Mouse (Mus musculus) heart, embryonic 13.5 days (tissue): ENCODE measurements at regions not wholly inside any gene's neighbourhood (a gene's known extent, or its start where the extent isn't known, plus 50 kb on each side); places are given as distances from the start of the nearest gene placed in this dataset.

Experiments
- ATAC-seq: fragments of 200-750 bp; cut with Nextera tagmentation; 2 replicates; pipeline ENCODE4 v1.8.0; 2017; ENCODE audit warnings: moderate TSS enrichment; ENCODE audit not compliant: insufficient number of reproducible peaks, low FRiP score, low TSS enrichment; ENCODE audit errors: extremely low read depth
- H3K27ac ChIP-seq: fragments of 300-500 bp; sonication (generic); replicated peaks from 2 replicates; pipeline ENCODE4 v1.5.1; 2015; ENCODE audit warnings: moderate library complexity, mild to moderate bottlenecking, inconsistent platforms
- H3K27me3 ChIP-seq: fragments of 300-500 bp; sonication (generic); replicated peaks from 2 replicates; pipeline ENCODE4 v1.6.1; 2015; ENCODE audit warnings: mild to moderate bottlenecking, inconsistent platforms
- H3K36me3 ChIP-seq: fragments of 300-500 bp; sonication (generic); 2 replicates; pipeline ENCODE4 v1.6.1; 2015; ENCODE audit warnings: mild to moderate bottlenecking, inconsistent platforms
- H3K4me1 ChIP-seq: fragments of 300-500 bp; sonication (generic); 2 replicates; pipeline ENCODE4 v1.6.1; 2015; ENCODE audit warnings: inconsistent platforms
- H3K4me2 ChIP-seq: fragments of 300-500 bp; sonication (generic); 2 replicates; pipeline ENCODE4 v1.6.1; 2015; ENCODE audit warnings: inconsistent platforms, mild to moderate bottlenecking, moderate library complexity
- H3K4me3 ChIP-seq: fragments of 300-500 bp; sonication (generic); 2 replicates; pipeline ENCODE4 v1.5.1; 2015; ENCODE audit warnings: moderate library complexity, mild to moderate bottlenecking, inconsistent platforms
- H3K9ac ChIP-seq: fragments of 300-500 bp; sonication (generic); 2 replicates; pipeline ENCODE4 v1.6.1; 2015; ENCODE audit warnings: inconsistent platforms, mild to moderate bottlenecking, moderate library complexity
- H3K9me3 ChIP-seq: fragments of 300-500 bp; sonication (generic); 2 replicates; pipeline ENCODE4 v1.6.1; 2016; ENCODE audit warnings: inconsistent platforms
- WGBS: fragments of 180-500 bp; shearing (Covaris S2); methylation state at CpG from one replicate; pipeline ENCODE4 v1.1.7; 2015; ENCODE audit warnings: mixed read lengths; 5-methylcytosine and 5-hydroxymethylcytosine counted together

- ATAC-seq: no peak
- no peak overlapping the region for H3K27ac ChIP-seq
- 68% methylated on average over 2 of the region's 2 CpGs for WGBS
Observed at GRCm38 (mm10) chr1:52342127-52342526, 109.1 kb upstream of the Gls start.

GRCm38 (mm10) chr1:52338704-52339103 lies 105.7 kb upstream of the Gls start:
- no peaks in the 10 kb centered on the region for H3K27me3 ChIP-seq
- H3K4me3 ChIP-seq: no peak overlapping the region
- no peak overlapping the region for H3K4me2 ChIP-seq
- no peaks in the 10 kb centered on the region for H3K9me3 ChIP-seq
- no peaks in the 10 kb centered on the region for H3K36me3 ChIP-seq
- no peaks in the 10 kb centered on the region for H3K4me1 ChIP-seq
- H3K27ac ChIP-seq: no peak overlapping the region
- WGBS: 56% methylated on average over 3 of the region's 3 CpGs
- H3K9ac ChIP-seq: no peak overlapping the region
- no peak for ATAC-seq

More at GRCm38 (mm10) chr1:52342127-52342526, 109.1 kb upstream of the Gls start:
- H3K4me3 ChIP-seq: no peak overlapping the region
- H3K4me1 ChIP-seq: no peaks in the 10 kb centered on the region
- H3K9ac ChIP-seq: no peak overlapping the region
- no peaks in the 10 kb centered on the region for H3K9me3 ChIP-seq
- H3K27me3 ChIP-seq: no peaks in the 10 kb centered on the region
- H3K36me3 ChIP-seq: no peaks in the 10 kb centered on the region
- H3K4me2 ChIP-seq: no peak overlapping the region

DNA sequence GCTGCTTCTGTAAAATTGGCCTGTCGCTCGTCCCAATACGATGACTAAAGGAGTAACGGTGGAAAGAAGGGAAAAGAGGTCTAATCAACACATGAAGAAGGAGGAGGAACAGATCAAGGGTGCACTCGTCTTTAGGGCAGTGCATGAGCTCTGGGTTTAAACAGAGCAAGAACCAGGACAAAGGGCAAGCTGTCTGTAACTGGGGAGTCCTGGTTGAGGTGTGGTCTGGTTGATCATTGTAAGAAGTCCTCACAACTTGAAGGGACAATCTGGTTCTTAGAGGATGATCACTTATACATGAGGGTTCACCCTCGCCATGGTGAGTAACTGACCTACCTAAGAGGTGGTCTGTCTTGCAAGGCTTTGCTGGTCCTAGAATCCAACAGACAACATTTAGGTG lies 105.2 kb upstream of the Gls start:
- no peak for ATAC-seq
- 77% methylated on average over 6 of the region's 6 CpGs for WGBS
- Histone ChIP-seq H3K27me3 (no peaks in the 10 kb centered on the region), H3K27ac (no peak overlapping the region), H3K4me1 (no peaks in the 10 kb centered on the region), H3K4me3 (no peak overlapping the region), H3K9ac (no peak overlapping the region), H3K36me3 (no peaks in the 10 kb centered on the region), H3K9me3 (no peaks in the 10 kb centered on the region), H3K4me2 (no peak overlapping the region)

DNA sequence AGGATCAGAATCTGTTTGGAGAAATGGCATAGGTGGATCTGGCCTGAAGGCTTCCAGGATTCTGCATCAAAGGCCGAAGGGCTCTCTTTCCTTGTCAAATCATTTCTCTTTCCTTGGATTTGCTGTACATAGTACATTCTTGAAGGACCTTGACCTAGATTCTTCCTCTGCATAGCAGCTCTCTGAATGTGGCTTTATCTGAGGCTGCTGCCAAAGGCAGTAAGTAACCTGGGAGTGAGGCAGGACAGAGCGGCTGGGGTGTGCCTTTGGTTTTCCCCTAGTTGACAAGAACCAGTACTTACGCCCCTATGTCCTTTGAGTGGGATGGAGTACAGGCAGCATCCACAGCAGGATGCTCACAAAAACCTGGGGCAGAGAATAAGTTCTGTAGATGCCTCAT lies 103.7 kb upstream of the Gls start:
- H3K4me3 ChIP-seq: no peak overlapping the region
- no peak overlapping the region for H3K9ac ChIP-seq
- H3K9me3 ChIP-seq: no peaks in the 10 kb centered on the region
- H3K4me1 ChIP-seq: peaks cover 5% of the 10 kb centered on the region; the same call in 1 of the 2 replicates
- no peaks in the 10 kb centered on the region for H3K27me3 ChIP-seq
- no peak overlapping the region for H3K27ac ChIP-seq
- H3K4me2 ChIP-seq: no peak overlapping the region
- no peaks in the 10 kb centered on the region for H3K36me3 ChIP-seq
- ATAC-seq: no peak
- whole genome bisulfite sequencing: 56% methylated on average over 3 of the region's 3 CpGs

GRCm38 (mm10) chr1:52332013-52332412 lies 99.0 kb upstream of the Gls start:
- Histone ChIP-seq H3K4me2 (peak overlapping the region; percentile 25; the same call in 1 of the 2 replicates), H3K36me3 (no peaks in the 10 kb centered on the region), H3K27ac (no peak overlapping the region), H3K27me3 (no peaks in the 10 kb centered on the region), H3K9ac (no peak overlapping the region), H3K4me3 (no peak overlapping the region), H3K4me1 (peaks cover 10% of the 10 kb centered on the region), H3K9me3 (no peaks in the 10 kb centered on the region)
- ATAC-seq: no peak
- WGBS: 54% methylated on average over 12 of the region's 12 CpGs

DNA sequence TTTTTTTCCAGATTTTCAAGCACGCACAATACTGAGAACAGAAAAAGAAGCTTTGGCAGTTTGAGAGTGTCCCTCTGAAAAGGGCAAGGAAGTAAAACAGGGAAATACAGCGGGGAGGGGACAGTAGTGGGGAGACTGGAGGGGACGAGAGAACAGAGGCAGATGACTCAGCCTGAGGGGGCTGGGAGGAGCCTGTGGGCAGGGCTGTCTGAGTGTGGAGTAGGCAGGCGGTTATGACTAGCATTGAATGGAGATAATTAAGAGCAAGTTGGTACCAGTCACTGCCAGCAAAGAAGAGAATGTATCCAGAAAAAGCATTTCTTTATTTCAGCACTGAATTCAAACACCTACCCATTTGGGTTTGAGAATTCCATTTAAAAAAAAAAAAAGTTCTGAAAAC lies 98.4 kb upstream of the Gls start:
- H3K4me3 ChIP-seq: no peak overlapping the region
- WGBS: 45% methylated on average over 4 of the region's 4 CpGs
- no peak overlapping the region for H3K9ac ChIP-seq
- no peak overlapping the region for H3K27ac ChIP-seq
- no peak for ATAC-seq
- 0 out of 2 replicates have a peak overlapping the region, but pooled peaks have one; percentile 25 for H3K4me2 ChIP-seq
- H3K36me3 ChIP-seq: no peaks in the 10 kb centered on the region
- no peaks in the 10 kb centered on the region for H3K9me3 ChIP-seq
- H3K4me1 ChIP-seq: peaks cover 10% of the 10 kb centered on the region
- no peaks in the 10 kb centered on the region for H3K27me3 ChIP-seq

- no peak overlapping the region for H3K9ac ChIP-seq
- no peaks in the 10 kb centered on the region for H3K36me3 ChIP-seq
- H3K9me3 ChIP-seq: no peaks in the 10 kb centered on the region
- 87% methylated on average over 6 of the region's 6 CpGs for WGBS
- no peak for ATAC-seq
- no peak overlapping the region for H3K4me3 ChIP-seq
- no peak overlapping the region for H3K27ac ChIP-seq
- H3K4me1 ChIP-seq: peaks cover 10% of the 10 kb centered on the region
- no peak overlapping the region for H3K4me2 ChIP-seq
- no peaks in the 10 kb centered on the region for H3K27me3 ChIP-seq
Observed at GRCm38 (mm10) chr1:52330496-52330895, 97.5 kb upstream of the Gls start.

DNA sequence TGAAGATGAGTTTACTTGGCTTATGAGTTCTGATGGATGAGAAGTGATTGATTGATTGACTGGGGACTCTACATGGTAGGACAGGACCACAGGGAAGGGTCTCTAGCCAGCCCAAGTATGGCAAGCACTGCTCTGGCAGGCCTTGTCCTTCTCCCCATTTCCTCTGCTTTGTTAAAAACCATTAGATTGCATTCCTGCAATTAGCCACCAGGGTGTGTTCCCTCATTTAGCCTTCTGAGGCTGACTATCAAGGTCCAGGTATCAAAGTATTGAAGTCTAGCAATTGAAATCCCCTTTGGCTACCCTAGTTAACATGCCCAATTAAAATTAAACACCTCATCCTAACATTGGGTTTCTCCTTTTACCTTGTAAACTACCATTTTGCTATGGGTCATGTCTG lies 95.5 kb upstream of the Gls start:
- Histone ChIP-seq H3K9ac (no peak overlapping the region), H3K36me3 (no peaks in the 10 kb centered on the region), H3K4me1 (peaks cover 10% of the 10 kb centered on the region), H3K4me2 (no peak overlapping the region), H3K9me3 (no peaks in the 10 kb centered on the region), H3K4me3 (no peak overlapping the region), H3K27ac (no peak overlapping the region), H3K27me3 (no peaks in the 10 kb centered on the region)
- ATAC-seq: no peak

DNA sequence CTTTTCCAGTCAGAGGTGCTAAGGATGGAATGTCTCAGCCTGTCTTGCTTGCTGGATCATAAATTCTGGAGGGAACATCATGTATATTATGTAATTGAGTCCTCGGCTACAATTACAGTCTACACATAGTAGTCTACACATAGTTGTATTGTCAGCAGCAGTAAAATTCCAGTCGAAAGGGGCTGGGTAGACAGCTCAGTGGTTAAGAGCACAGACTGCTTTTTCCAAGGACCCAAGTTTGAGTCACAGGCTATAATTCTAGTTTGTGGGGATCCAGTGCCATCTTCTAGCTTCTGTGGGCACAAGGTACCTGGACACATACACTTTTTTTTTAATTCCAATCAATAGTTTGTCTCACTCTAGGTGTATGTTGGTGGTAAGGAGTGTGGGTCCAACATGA lies 91.3 kb upstream of the Gls start:
- 78% methylated on average over 2 of the region's 2 CpGs for WGBS
- Histone ChIP-seq H3K9me3 (no peaks in the 10 kb centered on the region), H3K4me1 (no peaks in the 10 kb centered on the region), H3K36me3 (no peaks in the 10 kb centered on the region), H3K4me2 (no peak overlapping the region), H3K27me3 (no peaks in the 10 kb centered on the region), H3K4me3 (no peak overlapping the region), H3K9ac (no peak overlapping the region), H3K27ac (no peak overlapping the region)
- no peak for ATAC-seq

GRCm38 (mm10) chr1:52312076-52312633 lies 79.1 kb upstream of the Gls start:
- no peak overlapping the region for H3K4me2 ChIP-seq
- no peaks in the 10 kb centered on the region for H3K9me3 ChIP-seq
- no peak overlapping the region for H3K4me3 ChIP-seq
- no peaks in the 10 kb centered on the region for H3K27me3 ChIP-seq
- no peak overlapping the region for H3K27ac ChIP-seq
- WGBS: 68% methylated on average over 3 of the region's 3 CpGs
- H3K36me3 ChIP-seq: no peaks in the 10 kb centered on the region
- no peak overlapping the region for H3K9ac ChIP-seq
- ATAC-seq: no peak
- H3K4me1 ChIP-seq: no peaks in the 10 kb centered on the region

DNA sequence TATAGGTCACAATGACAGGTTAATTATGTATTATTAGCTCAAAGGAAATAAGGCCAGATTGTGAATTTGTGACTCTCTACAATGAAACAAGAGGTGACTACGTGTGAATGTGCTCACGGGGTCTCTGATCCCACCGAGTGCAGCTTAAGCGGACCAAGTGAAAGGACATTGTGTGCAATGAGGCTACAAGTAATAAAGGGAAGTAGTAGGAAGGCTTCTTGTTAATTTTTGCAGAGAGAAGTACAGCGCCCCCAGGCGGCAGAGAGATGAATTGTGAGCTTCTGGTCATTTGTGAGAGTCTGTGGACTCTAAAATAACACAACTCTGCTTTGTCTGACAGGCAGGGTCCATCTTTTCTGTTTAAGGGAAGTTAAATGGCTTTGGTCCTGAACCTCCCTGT lies 73.9 kb upstream of the Gls start:
- no peaks in the 10 kb centered on the region for H3K36me3 ChIP-seq

GRCm38 (mm10) chr1:52305679-52306632 lies 72.9 kb upstream of the Gls start:
- Histone ChIP-seq H3K4me1 (no peaks in the 10 kb centered on the region), H3K36me3 (no peaks in the 10 kb centered on the region), H3K9me3 (no peaks in the 10 kb centered on the region), H3K27ac (no peak overlapping the region), H3K9ac (no peak overlapping the region), H3K4me2 (no peak overlapping the region), H3K4me3 (no peak overlapping the region), H3K27me3 (no peaks in the 10 kb centered on the region)
- 78% methylated on average over 18 of the region's 18 CpGs for WGBS
- ATAC-seq: no peak

More for the DNA sequence above, 73.9 kb upstream of the Gls start:
- H3K4me1 ChIP-seq: no peaks in the 10 kb centered on the region
- H3K9ac ChIP-seq: no peak overlapping the region
- no peak overlapping the region for H3K4me3 ChIP-seq
- no peak overlapping the region for H3K4me2 ChIP-seq
- H3K27me3 ChIP-seq: no peaks in the 10 kb centered on the region
- ATAC-seq: no peak
- H3K9me3 ChIP-seq: no peaks in the 10 kb centered on the region
- WGBS: 62% methylated on average over 6 of the region's 6 CpGs
- H3K27ac ChIP-seq: no peak overlapping the region
